Mouse (Mus musculus): ENCODE data around the gene Mef2a.

DNA sequence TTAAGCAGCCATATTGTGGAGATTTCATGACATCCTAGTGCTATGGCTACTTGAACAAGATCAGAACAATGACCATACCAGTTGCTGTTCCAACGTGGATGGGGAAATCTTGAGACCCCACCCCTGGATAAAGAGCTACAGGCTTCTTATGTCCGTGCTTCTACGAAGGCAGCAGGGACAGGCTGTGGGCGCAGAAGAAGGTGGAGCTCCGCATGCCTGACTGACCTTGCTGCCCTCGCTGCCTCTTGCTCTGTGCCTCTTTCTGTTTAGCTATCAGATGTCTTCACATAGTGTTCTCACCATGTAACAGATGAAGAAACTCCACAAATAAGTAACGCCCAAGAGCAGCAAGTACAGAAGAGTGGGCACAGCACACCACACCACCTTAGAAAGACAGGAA is 29.7 kb upstream of the Mef2a start:
- TF ChIP-seq POLR2A (IDR thresholded peaks at IDR 0.05; ENCODE audit: insufficient read length, low read depth): no peak
- TF ChIP-seq MYOG (IDR thresholded peaks at IDR 0.05; ENCODE audit: control insufficient read depth in 1 of 3, insufficient read depth in 1 of 3, insufficient read length in 2 of 3, low read depth in 2 of 3): no peak
- TF ChIP-seq CEBPB (IDR thresholded peaks at IDR 0.05; ENCODE audit: insufficient read depth, poor library complexity, severe bottlenecking): no peak
- no peak for TF ChIP-seq MAX (IDR thresholded peaks at IDR 0.05; ENCODE audit: low read depth)
- no peak for TF ChIP-seq TCF12 (IDR thresholded peaks at IDR 0.05; ENCODE audit: insufficient read depth, poor library complexity, severe bottlenecking)
- no peak for TF ChIP-seq REST (IDR thresholded peaks at IDR 0.05; ENCODE audit: insufficient read depth, insufficient read length)
- no peak for TF ChIP-seq USF1 (IDR thresholded peaks at IDR 0.05; ENCODE audit: low read depth)
- no peak for TF ChIP-seq POLR2AphosphoS2 (IDR thresholded peaks at IDR 0.05; ENCODE audit: insufficient read length, low read depth)
- no peak for TF ChIP-seq E2F4 (IDR thresholded peaks at IDR 0.05; ENCODE audit: insufficient read depth)
- no peak for TF ChIP-seq MYOD1 (IDR thresholded peaks at IDR 0.05; ENCODE audit: control insufficient read depth in 1 of 3, insufficient read length in 2 of 3, low read depth in 2 of 3)

Measured in myocyte (in vitro differentiated cells).